Mouse (Mus musculus) cortical plate, adult 2 months (tissue): Measurements from ENCODE around the gene Calm4.

Experiments used
- CTCF ChIP-seq: fragments of 200-500 bp; IDR thresholded peaks from 2 replicates; pipeline ENCODE4 v1.5.1; 2011; ENCODE audit warnings: mild to moderate bottlenecking, control low read depth, low read length; ENCODE audit not compliant: insufficient read depth; ENCODE audit errors: extremely low read depth
- POLR2A ChIP-seq: fragments of 200-500 bp; IDR thresholded peaks from 2 replicates; pipeline ENCODE4 v1.6.1; 2011; ENCODE audit warnings: mild to moderate bottlenecking, low read length, control low read depth; ENCODE audit not compliant: insufficient read depth; ENCODE audit errors: extremely low read depth

DNA sequence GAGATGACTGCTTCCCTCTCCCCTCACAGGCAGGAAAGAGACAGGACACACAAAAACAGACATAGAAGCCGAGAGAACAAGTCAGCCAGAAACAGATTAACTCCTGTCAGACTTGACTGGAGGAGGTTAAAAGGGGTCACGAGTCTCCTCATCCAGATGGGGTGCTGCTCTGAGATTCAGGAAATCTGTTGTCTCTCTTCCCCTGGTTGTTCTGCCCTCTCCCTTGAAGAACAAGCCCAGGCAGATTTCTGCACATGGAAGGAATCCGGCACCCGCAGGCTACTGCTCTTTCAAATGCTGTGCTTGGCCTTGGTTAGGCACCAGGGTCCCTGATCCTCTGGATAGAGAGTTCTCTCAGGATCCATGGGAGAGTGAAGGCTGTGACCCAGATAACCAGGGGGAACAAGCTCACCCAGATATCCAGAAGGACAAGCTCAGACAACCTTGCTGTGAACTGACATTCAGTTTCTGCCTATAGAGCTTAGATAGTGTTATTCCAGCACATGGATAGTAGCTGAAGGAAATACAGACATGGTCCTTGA, 40.2 kb downstream of the Calm4 start:
- no peak for TF ChIP-seq POLR2A
- TF ChIP-seq CTCF: no peak
